Mouse (Mus musculus) frontal cortex, postnatal 25 days (tissue): ENCODE results near the gene Cela3b.
A peak's percentile ranks its signal among the peaks of the same experiment; 100 is the strongest.

Experiments
- DNase-seq, 2 experiments: peaks; one replicate each; pipeline ENCODE4 v3.0.0; 2022; ENCODE audit warnings: low spot score in 2 of 2

Cela3b gene

GRCm38 (mm10) chr4:137430502-137430901 is at the start of gene Cela3b:
Cela3b (minus strand) TSS chr4:137430540.
- DNase-seq: no peak

- no peak for DNase-seq
These were observed 49.4 kb upstream of the Cela3b start for GRCm38 (mm10) chr4:137479757-137480156.

DNA sequence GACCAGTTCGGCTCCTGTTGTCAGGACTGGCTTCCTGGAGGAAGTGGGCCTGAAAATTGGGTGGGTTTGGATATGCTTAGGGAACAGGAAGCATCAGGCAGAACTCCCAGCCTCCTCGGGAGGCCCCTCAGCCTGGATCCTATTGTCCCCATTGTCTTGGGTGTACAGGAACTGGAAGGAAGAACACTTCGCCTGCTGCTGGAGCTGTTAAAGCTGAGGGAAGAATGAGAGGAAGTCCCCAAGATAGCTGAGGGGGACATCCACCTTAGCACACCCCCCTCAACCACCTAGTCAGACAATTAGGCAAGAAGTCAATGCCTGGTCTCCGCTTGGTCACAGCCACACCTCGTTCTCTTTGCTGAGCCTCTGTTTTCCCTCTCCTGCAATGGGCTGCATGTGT is 48.0 kb upstream of the Cela3b start:
- no peak for DNase-seq

- no peak for DNase-seq
These were observed 47.3 kb upstream of the Cela3b start for GRCm38 (mm10) chr4:137477611-137478010.

DNA sequence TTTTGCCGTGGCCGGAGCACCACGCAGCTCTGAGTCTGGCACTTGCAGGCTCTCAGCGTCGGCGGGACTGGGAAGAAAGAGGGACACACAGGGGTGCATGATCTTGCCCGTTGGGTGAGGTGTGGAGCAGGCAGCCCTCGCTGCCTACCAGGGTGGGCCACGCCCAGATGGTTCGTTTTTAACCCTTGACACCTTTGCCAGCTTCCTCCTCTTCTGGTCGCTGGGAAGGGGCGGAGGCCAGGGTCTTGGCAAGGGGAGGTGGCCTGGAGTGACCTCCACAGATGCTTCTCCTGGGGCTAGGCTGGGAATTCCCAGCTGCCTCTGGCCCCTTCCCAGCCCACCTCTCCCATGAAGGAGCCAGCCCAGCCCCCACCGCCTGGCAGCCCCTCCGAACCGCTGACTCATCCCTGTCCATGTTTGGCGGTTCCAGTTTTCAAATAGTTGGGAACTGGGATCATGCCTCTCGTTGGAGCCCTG is 46.5 kb upstream of the Cela3b start:
- DNase-seq: no peak

- peak; percentile 15 to 17 for DNase-seq
These were observed 45.9 kb upstream of the Cela3b start for GRCm38 (mm10) chr4:137476065-137476760.

DNA sequence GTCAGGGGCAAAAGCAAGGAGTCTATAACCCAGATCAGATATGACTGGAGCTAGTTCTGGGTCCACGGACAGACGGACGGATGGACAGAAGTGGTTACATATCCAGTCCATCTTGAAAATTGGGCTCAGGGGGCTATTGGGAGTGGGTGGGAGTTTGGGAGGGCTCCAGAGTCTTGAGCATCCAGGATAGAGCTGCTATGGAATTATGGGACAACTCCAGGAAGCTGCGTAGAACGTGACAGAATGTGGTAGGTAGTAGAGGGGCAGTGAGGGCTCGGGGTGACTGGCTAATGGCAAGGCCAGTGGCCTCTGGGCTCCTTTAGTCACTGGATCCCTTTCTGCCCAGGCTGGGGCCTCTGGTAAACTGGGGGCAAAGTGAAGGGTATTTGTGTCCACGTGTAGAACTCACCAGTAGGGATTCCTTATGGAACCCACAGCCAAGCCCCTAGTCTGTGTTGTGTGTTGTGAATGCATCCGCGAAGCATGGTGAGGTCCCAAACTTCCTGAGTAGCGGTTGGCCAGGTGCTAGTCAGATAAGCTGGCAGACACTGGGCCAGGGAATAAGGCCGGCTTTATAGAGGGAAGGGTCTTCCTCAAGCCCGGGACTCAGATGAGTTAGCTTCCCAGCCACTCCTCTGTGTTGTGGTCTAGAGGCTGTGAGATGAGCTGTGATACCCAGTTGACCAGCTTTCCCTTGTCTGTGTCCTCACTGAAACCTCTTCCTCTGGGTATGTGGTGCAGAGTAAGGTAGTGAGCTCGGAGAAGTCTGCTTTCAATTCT is 45.1 kb upstream of the Cela3b start:
- no peak for DNase-seq

- DNase-seq: no peak
These were observed 44.4 kb upstream of the Cela3b start for GRCm38 (mm10) chr4:137474694-137475093.

GRCm38 (mm10) chr4:137473701-137474388 is 43.5 kb upstream of the Cela3b start:
- no peak for DNase-seq

DNA sequence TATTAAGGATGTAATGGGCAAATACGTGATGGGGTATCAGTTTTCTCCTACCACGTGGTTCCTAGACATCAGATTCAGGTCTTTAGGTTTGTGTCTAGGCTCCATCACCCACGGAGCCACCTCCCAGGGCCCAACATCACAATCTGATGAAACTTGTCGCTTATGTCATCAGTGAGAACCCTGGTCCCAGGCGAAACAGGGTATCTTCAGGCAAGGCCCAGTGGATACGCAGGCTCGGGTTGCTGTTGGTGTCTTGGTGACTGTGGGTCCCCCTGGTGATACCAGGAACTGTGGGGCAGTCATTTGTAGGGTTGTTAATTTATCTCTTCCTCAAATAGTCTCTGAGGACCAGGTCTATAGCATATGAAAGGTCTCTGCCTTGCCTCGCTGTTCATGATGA is 42.9 kb upstream of the Cela3b start:
- DNase-seq: no peak

DNA sequence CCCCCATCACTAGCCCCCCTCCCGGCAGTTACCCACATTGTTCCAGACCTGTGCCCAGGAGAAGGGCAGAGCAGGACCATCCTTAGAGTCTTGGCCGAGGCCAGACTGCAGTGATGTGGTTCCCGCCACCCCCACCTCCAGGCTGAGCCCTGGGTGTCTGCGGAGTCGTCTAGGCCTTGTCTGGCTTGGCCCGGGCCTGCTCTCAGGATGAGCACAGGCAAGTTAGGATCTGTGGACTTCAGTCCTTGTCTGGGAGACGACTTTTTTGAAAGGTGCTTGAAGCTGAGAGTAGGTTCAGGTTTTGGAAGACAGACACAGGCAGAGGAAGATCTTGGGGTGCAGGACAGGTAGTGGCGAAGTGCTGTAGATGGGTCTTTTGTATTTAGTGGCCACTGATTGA is 41.0 kb upstream of the Cela3b start:
- DNase-seq: no peak

- DNase-seq: no peak
These were observed 40.5 kb upstream of the Cela3b start for GRCm38 (mm10) chr4:137470701-137471317.

DNA sequence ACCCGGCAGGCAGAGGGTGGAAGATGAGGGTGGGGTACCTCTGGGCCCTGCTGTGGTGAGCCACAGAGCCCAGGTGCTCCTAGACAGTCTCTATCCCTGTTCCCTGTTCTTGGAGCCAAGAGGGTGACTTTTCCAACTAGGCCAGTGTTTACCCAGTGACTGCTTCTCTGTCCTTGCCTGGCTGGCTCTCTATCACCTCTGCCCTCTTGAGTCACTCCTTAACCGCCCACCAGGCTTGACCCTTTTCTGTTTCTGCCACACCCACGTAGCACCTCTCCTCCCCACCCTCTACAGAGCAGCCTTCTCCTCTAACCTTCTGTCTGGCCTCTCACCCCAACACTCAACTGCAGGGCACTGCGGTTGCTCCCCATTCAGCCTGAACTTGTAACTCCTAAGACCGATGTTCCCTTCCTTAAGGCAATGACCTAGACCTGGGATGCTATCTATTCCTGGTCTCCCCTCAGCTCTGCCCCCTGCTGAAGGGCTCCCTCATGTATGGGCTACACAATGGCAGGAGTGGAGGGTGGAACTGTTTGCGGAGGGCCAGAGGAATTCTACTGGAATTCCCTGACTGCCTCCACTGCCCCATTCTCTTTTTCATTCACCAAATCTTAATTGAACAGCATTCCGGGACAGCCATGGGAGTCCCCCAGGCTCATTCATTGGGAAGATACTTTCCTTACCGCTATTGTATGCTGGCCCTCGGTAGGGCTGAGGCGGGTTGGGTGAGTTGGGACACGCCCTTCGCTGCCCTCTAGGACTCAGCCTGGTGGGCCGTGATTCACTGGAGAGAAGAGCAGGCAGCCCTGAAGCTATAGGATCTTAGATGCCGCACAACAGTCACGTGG is 39.7 kb upstream of the Cela3b start:
- no peak for DNase-seq

- no peak for DNase-seq
These were observed 38.9 kb upstream of the Cela3b start for GRCm38 (mm10) chr4:137469081-137469844.

DNA sequence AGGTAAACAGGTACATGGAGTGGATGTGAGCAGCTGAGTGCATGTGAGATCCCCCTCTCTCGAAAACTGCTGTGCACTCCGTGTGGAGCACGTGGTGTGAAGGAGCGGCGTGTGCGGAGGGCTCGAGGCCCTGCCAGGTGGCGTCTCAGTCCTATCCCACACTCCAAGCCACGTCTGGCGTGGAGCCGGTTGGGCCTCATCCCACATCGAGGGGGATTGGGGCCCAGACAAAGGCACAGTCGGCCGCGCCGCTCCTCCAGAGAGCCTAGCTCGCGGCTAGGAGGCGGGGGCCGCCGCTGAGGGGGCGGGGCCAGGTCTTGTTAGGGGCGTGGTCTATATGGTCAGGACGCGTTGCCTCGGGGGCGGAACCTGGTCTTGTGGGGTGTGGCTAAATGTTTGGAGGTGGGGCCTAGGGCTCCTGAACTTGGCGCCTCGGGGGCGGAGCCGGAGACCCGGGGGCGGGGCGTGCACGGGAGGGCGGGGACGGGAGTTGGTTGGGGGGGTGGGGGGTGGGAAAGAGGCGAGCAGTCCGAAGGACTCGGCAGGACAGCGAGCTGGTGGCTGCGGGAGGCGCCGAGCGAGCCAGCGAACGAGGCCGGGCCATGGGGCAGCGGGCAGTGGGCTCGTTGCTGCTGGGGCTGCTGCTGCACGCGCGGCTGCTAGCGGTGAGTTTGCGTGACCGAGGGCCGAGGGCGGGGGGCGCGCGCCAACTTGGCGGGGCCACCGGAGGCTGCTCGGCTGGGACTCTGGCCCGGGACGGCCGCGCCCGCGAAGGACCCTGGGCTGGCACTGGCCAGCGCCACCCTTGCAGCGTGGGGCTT is 38.1 kb upstream of the Cela3b start, which contains the start of gene Hspg2:
Gene Hspg2 (plus strand): TSS at position 510 of the 821 bp plus-strand sequence.
- peak; percentile 62 to 80 for DNase-seq

DNA sequence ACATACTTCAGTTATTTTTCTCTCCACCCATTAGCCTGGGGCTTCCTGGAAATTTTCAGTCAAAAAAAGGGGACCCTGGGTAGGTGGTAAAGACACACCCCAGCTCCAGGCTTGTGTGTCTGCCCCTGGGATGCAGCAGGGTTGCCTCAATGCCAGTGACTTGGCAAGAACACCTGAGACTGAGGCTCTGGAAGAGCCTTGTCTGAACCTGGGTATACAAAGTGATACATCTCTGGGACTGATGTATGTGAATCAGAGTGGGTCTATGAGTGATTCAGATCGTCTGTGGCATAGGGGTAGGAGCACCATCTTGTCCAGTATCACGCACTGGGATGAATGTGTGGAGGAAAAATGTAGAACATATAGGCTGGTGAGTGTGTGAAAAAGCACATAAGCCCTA is 37.2 kb upstream of the Cela3b start:
- DNase-seq: no peak

- no peak for DNase-seq
These were observed 36.7 kb upstream of the Cela3b start for GRCm38 (mm10) chr4:137466991-137467390.

- no peak for DNase-seq
These were observed 34.9 kb upstream of the Cela3b start for GRCm38 (mm10) chr4:137465125-137465787.
